Mouse (Mus musculus) liver, embryonic 13.5 days (tissue): ENCODE measurements around the gene Olfr15. TPM values are rescaled to one million over a fixed set of nuclear protein-coding genes. Genes with fewer than 3 reads are reported as not detected.
"Not testable (repeated sequence)": the region's sequence is repeated elsewhere in the genome, so short reads cannot be mapped to it uniquely, and the experiment has no call there.

Experiments
- ATAC-seq: fragments of 200-750 bp; cut with Nextera tagmentation; 2 replicates; pipeline ENCODE4 v1.8.0; 2017; ENCODE audit warnings: low read depth, mild to moderate bottlenecking, moderate number of reproducible peaks, moderate library complexity
- DNase-seq: peaks from one replicate; pipeline ENCODE4 v3.0.0; 2022
- H3K27ac ChIP-seq: fragments of 300-500 bp; sonication (generic); 2 replicates; pipeline ENCODE4 v1.5.1; 2015; ENCODE audit warnings: moderate library complexity, mild to moderate bottlenecking, inconsistent platforms
- H3K27me3 ChIP-seq: fragments of 300-500 bp; sonication (generic); 2 replicates; pipeline ENCODE4 v1.6.1; 2015; ENCODE audit warnings: mild to moderate bottlenecking, inconsistent platforms
- H3K36me3 ChIP-seq: fragments of 300-500 bp; sonication (generic); 2 replicates; pipeline ENCODE4 v1.6.1; 2015; ENCODE audit warnings: mild to moderate bottlenecking, inconsistent platforms
- H3K4me1 ChIP-seq: fragments of 300-500 bp; sonication (generic); replicated peaks from 2 replicates; pipeline ENCODE4 v1.6.1; 2015; ENCODE audit warnings: inconsistent platforms
- H3K4me2 ChIP-seq: fragments of 300-500 bp; sonication (generic); 2 replicates; pipeline ENCODE4 v1.6.1; 2015; ENCODE audit warnings: inconsistent platforms, mild to moderate bottlenecking, moderate library complexity
- H3K4me3 ChIP-seq: fragments of 300-500 bp; sonication (generic); replicated peaks from 2 replicates; pipeline ENCODE4 v1.5.1; 2015; ENCODE audit warnings: mild to moderate bottlenecking, inconsistent platforms
- H3K9ac ChIP-seq: fragments of 300-500 bp; sonication (generic); 2 replicates; pipeline ENCODE4 v1.6.1; 2015; ENCODE audit warnings: mild to moderate bottlenecking, inconsistent platforms
- H3K9me3 ChIP-seq: fragments of 300-500 bp; sonication (generic); replicated peaks from 2 replicates; pipeline ENCODE4 v1.6.1; 2016; ENCODE audit warnings: inconsistent platforms
- WGBS: fragments of 180-500 bp; shearing (Covaris S2); methylation state at CpG from one replicate; pipeline ENCODE4 v1.1.7; 2015; ENCODE audit not compliant: insufficient replicate concordance; 5-methylcytosine and 5-hydroxymethylcytosine counted together
- polyA plus RNA-seq: library from polyadenylated mRNA; unstranded; fragments of >200 nt; fragmentation: Nextera tagmentation; extraction: Ambion mirVana; gene quantifications from 2 replicates; pipeline ENCODE4 v1.2.1, GENCODE M21; 2015

Gene Olfr15
- polyA plus RNA-seq, 1 experiment from 2014 or later = not detected

- 2% methylated on average over 38 of the region's 38 CpGs for whole genome bisulfite sequencing
- ATAC-seq = peak; percentile 99
Measured at GRCm38 (mm10) chr16:3846711-3847518, 16.2 kb downstream of the Olfr15 start, which contains the start of gene Zfp174. Gene Zfp174 (plus strand): TSS chr16:3847268.

GRCm38 (mm10) chr16:3847871-3848270, 17.2 kb downstream of the Olfr15 start:
- no peaks in the 10 kb centered on the region for H3K9me3 ChIP-seq
- H3K27me3 ChIP-seq = no peaks in the 10 kb centered on the region
- DNase-seq (no peak), ATAC-seq (no peak)
- no peaks in the 10 kb centered on the region for H3K36me3 ChIP-seq
- H3K4me1 ChIP-seq = peaks cover 26% of the 10 kb centered on the region
- H3K27ac ChIP-seq = no peak overlapping the region
- peak overlapping the region; percentile 71 for H3K4me3 ChIP-seq
- WGBS = 72% methylated on average over 4 of the region's 4 CpGs
- H3K9ac ChIP-seq = peak overlapping the region; percentile 76; the same call in 1 of the 2 replicates
- H3K4me2 ChIP-seq = peak overlapping the region; percentile 83

More at GRCm38 (mm10) chr16:3846711-3847518, 16.2 kb downstream of the Olfr15 start, which contains the start of gene Zfp174:
- peak; percentile 95 for DNase-seq
- Histone ChIP-seq H3K9me3 (no peaks in the 10 kb centered on the region), H3K9ac (peak within 1 kb of the TSS; percentile 76), H3K27ac (peak within 1 kb of the TSS; percentile 53; the same call in 1 of the 2 replicates), H3K27me3 (no peaks in the 10 kb centered on the region), H3K4me1 (peaks cover 29% of the 10 kb centered on the region), H3K4me3 (peak within 1 kb of the TSS; percentile 71), H3K36me3 (no peaks in the 10 kb centered on the region), H3K4me2 (peak within 1 kb of the TSS; percentile 83)

DNA sequence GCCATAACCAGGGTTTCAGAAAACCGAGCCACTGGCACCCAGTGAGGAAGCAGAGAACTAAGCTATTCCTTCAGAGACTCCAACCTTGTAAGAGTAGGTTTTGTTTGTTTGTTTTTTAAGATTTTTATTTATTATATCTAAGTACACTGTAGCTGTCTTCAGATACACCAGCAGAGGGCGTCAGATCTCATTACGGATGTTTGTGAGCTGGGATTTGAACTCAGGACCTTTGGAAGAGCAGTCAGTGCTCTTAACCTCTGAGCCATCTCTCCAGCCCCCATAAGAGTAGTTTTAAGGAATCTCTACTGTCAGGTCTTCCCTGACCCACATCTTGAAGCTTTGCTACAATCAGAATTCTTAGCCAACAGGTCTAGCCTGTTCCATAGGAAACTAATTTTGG, 17.7 kb downstream of the Olfr15 start:
- Histone ChIP-seq H3K4me1 (peaks cover 22% of the 10 kb centered on the region), H3K9me3 (no peaks in the 10 kb centered on the region), H3K9ac (no peak overlapping the region), H3K4me3 (no peak overlapping the region), H3K27ac (no peak overlapping the region), H3K4me2 (no peak overlapping the region), H3K27me3 (no peaks in the 10 kb centered on the region), H3K36me3 (no peaks in the 10 kb centered on the region)
- no peak for DNase-seq
- WGBS = 68% methylated on average over 3 of the region's 3 CpGs
- no peak for ATAC-seq

DNA sequence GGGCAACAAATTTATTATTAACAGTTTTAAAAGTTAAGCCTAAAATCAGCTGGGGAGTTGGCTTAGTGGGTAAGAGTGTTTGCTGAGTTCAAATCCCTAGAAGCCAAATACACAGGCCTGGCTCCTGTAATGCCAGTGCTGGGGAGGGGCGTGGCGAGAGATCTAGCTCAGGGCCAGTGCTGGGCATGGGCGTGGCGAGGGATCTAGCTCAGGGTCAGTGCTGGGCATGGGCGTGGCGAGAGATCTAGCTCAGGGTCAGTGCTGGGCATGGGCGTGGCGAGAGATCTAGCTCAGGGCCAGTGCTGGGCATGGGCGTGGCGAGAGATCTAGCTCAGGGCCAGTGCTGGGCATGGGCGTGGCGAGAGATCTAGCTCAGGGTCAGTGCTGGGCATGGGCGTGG, 20.6 kb downstream of the Olfr15 start:
- H3K4me2 ChIP-seq, H3K36me3 ChIP-seq, H3K27me3 ChIP-seq, H3K27ac ChIP-seq, H3K4me3 ChIP-seq, ATAC-seq, H3K9me3 ChIP-seq, H3K9ac ChIP-seq, DNase-seq: not testable (repeated sequence)
- 76% methylated on average over 13 of the region's 13 CpGs for WGBS
- H3K4me1 ChIP-seq = peaks cover 18% of the 10 kb centered on the region

GRCm38 (mm10) chr16:3852586-3852985, 21.9 kb downstream of the Olfr15 start:
- Histone ChIP-seq H3K9me3 (no peaks in the 10 kb centered on the region), H3K27me3 (no peaks in the 10 kb centered on the region), H3K36me3 (no peaks in the 10 kb centered on the region), H3K4me3 (no peak overlapping the region), H3K4me2 (no peak overlapping the region), H3K9ac (no peak overlapping the region), H3K27ac (no peak overlapping the region), H3K4me1 (peaks cover 10% of the 10 kb centered on the region)
- DNase-seq = no peak
- ATAC-seq = no peak
- WGBS = 56% methylated on average over 12 of the region's 12 CpGs

GRCm38 (mm10) chr16:3854437-3855182, 23.9 kb downstream of the Olfr15 start:
- Histone ChIP-seq H3K9me3 (no peaks in the 10 kb centered on the region), H3K4me3 (no peak overlapping the region), H3K27me3 (no peaks in the 10 kb centered on the region), H3K4me2 (no peak overlapping the region), H3K36me3 (no peaks in the 10 kb centered on the region), H3K9ac (no peak overlapping the region), H3K4me1 (peaks cover 3% of the 10 kb centered on the region), H3K27ac (no peak overlapping the region)
- WGBS = 69% methylated on average over 11 of the region's 11 CpGs
- ATAC-seq (no peak), DNase-seq (no peak)

- no peak for DNase-seq
- WGBS = 18% methylated on average over 1 of the region's 1 CpGs
- H3K36me3 ChIP-seq = no peaks in the 10 kb centered on the region
- no peak overlapping the region for H3K27ac ChIP-seq
- no peak overlapping the region for H3K4me2 ChIP-seq
- no peaks in the 10 kb centered on the region for H3K9me3 ChIP-seq
- H3K9ac ChIP-seq = no peak overlapping the region
- H3K27me3 ChIP-seq = no peaks in the 10 kb centered on the region
- H3K4me3 ChIP-seq = no peak overlapping the region
- ATAC-seq = peak; percentile 53; the same call in 1 of the 2 replicates
- peaks cover 3% of the 10 kb centered on the region for H3K4me1 ChIP-seq
Measured at GRCm38 (mm10) chr16:3855776-3856175, 25.1 kb downstream of the Olfr15 start.

- Histone ChIP-seq H3K9ac (no peak overlapping the region), H3K27ac (no peak overlapping the region), H3K36me3 (peaks cover 14% of the 10 kb centered on the region), H3K27me3 (no peaks in the 10 kb centered on the region), H3K4me3 (no peak overlapping the region), H3K4me2 (no peak overlapping the region), H3K9me3 (no peaks in the 10 kb centered on the region), H3K4me1 (no peaks in the 10 kb centered on the region)
- 46% methylated on average over 4 of the region's 4 CpGs for WGBS
- DNase-seq (no peak), ATAC-seq (no peak)
Measured at GRCm38 (mm10) chr16:3859254-3859653, 28.6 kb downstream of the Olfr15 start.

DNA sequence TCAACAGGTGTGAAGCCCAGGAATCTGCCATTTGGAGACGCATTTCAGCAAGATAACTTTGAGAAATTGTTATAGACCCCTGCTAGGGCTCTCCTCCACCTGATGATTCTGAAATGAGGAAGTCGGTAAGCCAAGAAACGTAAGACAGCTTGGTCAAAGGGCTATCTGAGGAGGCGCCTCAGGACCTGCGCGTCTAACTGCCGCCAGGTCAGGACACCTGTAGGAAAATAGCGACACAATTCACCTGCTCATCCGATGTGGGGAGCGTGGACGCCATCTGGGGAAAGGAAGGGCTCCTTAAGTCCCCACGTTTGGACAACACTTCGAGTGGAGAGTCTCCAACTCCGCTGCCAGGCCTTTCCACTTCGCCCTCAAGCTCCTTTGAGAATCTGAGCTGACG, 41.1 kb downstream of the Olfr15 start:
- Histone ChIP-seq H3K4me3 (peak overlapping the region; percentile 67), H3K9ac (peak overlapping the region; percentile 78), H3K27me3 (no peaks in the 10 kb centered on the region), H3K4me2 (peak overlapping the region; percentile 96), H3K36me3 (peaks cover 11% of the 10 kb centered on the region; the same call in 1 of the 2 replicates), H3K9me3 (no peaks in the 10 kb centered on the region), H3K27ac (peak overlapping the region; percentile 59), H3K4me1 (peaks cover 34% of the 10 kb centered on the region)
- WGBS = 3% methylated on average over 16 of the region's 16 CpGs
- DNase-seq (no peak), ATAC-seq (peak; percentile 19)

GRCm38 (mm10) chr16:3872216-3873047, 41.8 kb downstream of the Olfr15 start, which contains the start of gene Naa60:
Gene Naa60 (plus strand): TSS chr16:3872375.
- Histone ChIP-seq H3K4me3 (peak within 1 kb of the TSS; percentile 67), H3K9me3 (no peaks in the 10 kb centered on the region), H3K9ac (peak within 1 kb of the TSS; percentile 78), H3K27ac (peak within 1 kb of the TSS; percentile 59), H3K36me3 (peaks cover 11% of the 10 kb centered on the region; the same call in 1 of the 2 replicates), H3K4me1 (peaks cover 34% of the 10 kb centered on the region), H3K27me3 (no peaks in the 10 kb centered on the region), H3K4me2 (peak within 1 kb of the TSS; percentile 96)
- DNase-seq (peak; percentile 82), ATAC-seq (peak; percentile 92)
- WGBS = 4% methylated on average over 47 of the region's 47 CpGs
